In genomic region chr7:99380491-99381213, GRCm38 (mm10) we compare ENCODE assay signal across 8 mouse cellular contexts. TPM values are rescaled to one million over a fixed set of nuclear protein-coding genes. Genes with fewer than 3 reads are reported as not detected.
DNase-seq lines count a peak whose midpoint lies in the region; ATAC-seq and TF ChIP-seq lines count a peak whose summit lies in the region.

No protein-coding gene starts in this region.

- H3K27ac ChIP-seq in heart, embryonic 12.5 days (ENCODE audit: poor library complexity, severe bottlenecking), result peak overlapping the region; percentile 90
- H3K27ac ChIP-seq in hindbrain, embryonic 13.5 days, result peak overlapping the region; percentile 99
- H3K27ac ChIP-seq in liver, embryonic 14.5 days, result no peak overlapping the region

- under 1% methylated on average over 24 of the region's 24 CpGs for WGBS in heart, embryonic 12.5 days
- WGBS in hindbrain, embryonic 13.5 days, result under 1% methylated on average over 24 of the region's 24 CpGs
- 1% methylated on average over 24 of the region's 24 CpGs for WGBS in liver, embryonic 14.5 days (ENCODE audit: insufficient replicate concordance)

- no peaks in the 10 kb centered on the region for H3K27me3 ChIP-seq in heart, embryonic 12.5 days (replicated peaks)
- no peaks in the 10 kb centered on the region for H3K27me3 ChIP-seq in hindbrain, embryonic 13.5 days
- H3K27me3 ChIP-seq in liver, embryonic 14.5 days (ENCODE audit: control insufficient read depth, insufficient read depth, low read length), result peaks cover 15% of the 10 kb centered on the region

- ATAC-seq in heart, embryonic 12.5 days (ENCODE audit: insufficient number of reproducible peaks, low FRiP score), result peak; percentile 54
- ATAC-seq in hindbrain, embryonic 13.5 days (ENCODE audit: low FRiP score), result peak; percentile 25
- peak; percentile 59 for ATAC-seq in liver, embryonic 14.5 days (ENCODE audit: insufficient read depth)

- peaks cover 56% of the 10 kb centered on the region for H3K4me1 ChIP-seq in heart, embryonic 12.5 days (replicated peaks)
- H3K4me1 ChIP-seq in hindbrain, embryonic 13.5 days (replicated peaks), result peaks cover 63% of the 10 kb centered on the region
- H3K4me1 ChIP-seq in liver, embryonic 14.5 days (replicated peaks; ENCODE audit: control insufficient read depth in 2 of 2, insufficient read depth in 2 of 2, low read length in 1 of 2), result peaks cover 3 to 5% of the 10 kb centered on the region in 2 experiments

- no peak for TF ChIP-seq EP300 in liver, embryonic 14.5 days (IDR thresholded peaks at IDR 0.05; ENCODE audit: low read depth)

- H3K9ac ChIP-seq in heart, embryonic 12.5 days, result peak overlapping the region; percentile 69
- peak overlapping the region; percentile 92 for H3K9ac ChIP-seq in hindbrain, embryonic 13.5 days
- peak overlapping the region; percentile 47 for H3K9ac ChIP-seq in liver, embryonic 14.5 days (replicated peaks)

- no peaks in the 10 kb centered on the region; the same call in 1 of the 2 replicates for H3K9me3 ChIP-seq in heart, embryonic 12.5 days (replicated peaks)
- H3K9me3 ChIP-seq in hindbrain, embryonic 13.5 days, result no peaks in the 10 kb centered on the region
- no peaks in the 10 kb centered on the region for H3K9me3 ChIP-seq in liver, embryonic 14.5 days (ENCODE audit: control insufficient read depth, low read length)

- H3K36me3 ChIP-seq in heart, embryonic 12.5 days, result no peaks in the 10 kb centered on the region
- H3K36me3 ChIP-seq in hindbrain, embryonic 13.5 days, result no peaks in the 10 kb centered on the region
- H3K36me3 ChIP-seq in liver, embryonic 14.5 days (replicated peaks; ENCODE audit: control insufficient read depth, insufficient read depth, low read depth), result no peaks in the 10 kb centered on the region

- DNase-seq in heart, adult 8-10 months (ENCODE audit: low spot score), result no peak
- peak; percentile 25 for DNase-seq in MEL-GATA-1-ER (ENCODE audit: extremely low read depth, low read depth)
- DNase-seq in embryo, embryonic 11.5 days (ENCODE audit: low read depth, low spot score), result peak; percentile 64
- DNase-seq in liver, embryonic 14.5 days (ENCODE audit: low read depth in 3 of 3, low spot score in 3 of 3), result no peak
- DNase-seq in retina, postnatal 1 day, result peak; percentile 83
- no peak for DNase-seq in ovary, postnatal 36 days (ENCODE audit: low spot score)

- H3K4me3 ChIP-seq in heart, embryonic 12.5 days, result peak overlapping the region; percentile 79
- peak overlapping the region; percentile 85 for H3K4me3 ChIP-seq in hindbrain, embryonic 13.5 days
- peak overlapping the region; percentile 46 to 54 for H3K4me3 ChIP-seq in liver, embryonic 14.5 days (ENCODE audit: insufficient read depth in 1 of 2, low read depth in 2 of 2, low read length in 2 of 2)

- TF ChIP-seq CTCF in liver, embryonic 14.5 days (IDR thresholded peaks at IDR 0.05; ENCODE audit: low read depth), result peak; percentile 38

- H3K4me2 ChIP-seq in heart, embryonic 12.5 days, result peak overlapping the region; percentile 79
- H3K4me2 ChIP-seq in hindbrain, embryonic 13.5 days, result peak overlapping the region; percentile 94
- peak overlapping the region; percentile 80 for H3K4me2 ChIP-seq in liver, embryonic 14.5 days (ENCODE audit: low read depth)

RNA-seq across cellular contexts. Expression of gene Gdpd5, which starts 0.6 kb away (rescaled TPM):
- polyA plus RNA-seq in heart, embryonic 12.5 days (2016; fragmentation: Nextera tagmentation; extraction: Ambion mirVana), result 28.5 and 28.8 TPM in 2 replicates
- 10 to 100 TPM; 19.7 to 30.7 (median 24.3) TPM for total RNA-seq in heart, adult 8-10 months (2022)
- 53.2 and 55.3 TPM in 2 replicates for polyA plus RNA-seq in hindbrain, embryonic 13.5 days (2015; fragmentation: Nextera tagmentation; extraction: Ambion mirVana)
- polyA plus RNA-seq in liver, embryonic 14.5 days (2012; rRNA removed), result 0.81 and 0.90 TPM in 2 replicates
- polyA plus RNA-seq in liver, embryonic 14.5 days (2014; fragmentation: Nextera tagmentation; extraction: Ambion mirVana), result 0.85 and 0.94 TPM in 2 replicates

RNA-seq across cellular contexts. Expression of gene Serpinh1, which starts 27.6 kb away (rescaled TPM):
- polyA plus RNA-seq in heart, embryonic 12.5 days (2016; fragmentation: Nextera tagmentation; extraction: Ambion mirVana), result 1,302 and 1,316 TPM in 2 replicates
- total RNA-seq in heart, adult 8-10 months (2022), result 100 to 1,000 TPM; 129 to 268 (median 205) TPM
- 394 and 407 TPM in 2 replicates for polyA plus RNA-seq in hindbrain, embryonic 13.5 days (2015; fragmentation: Nextera tagmentation; extraction: Ambion mirVana)
- 34.5 and 34.9 TPM in 2 replicates for polyA plus RNA-seq in liver, embryonic 14.5 days (2012; rRNA removed)
- 23.3 and 23.4 TPM in 2 replicates for polyA plus RNA-seq in liver, embryonic 14.5 days (2014; fragmentation: Nextera tagmentation; extraction: Ambion mirVana)

Comparison
In these comparisons a context has a peak if more than half of its experiments do, and no peak if none do; other contexts are left out.
1. DNase-seq: peak in MEL-GATA-1-ER (single experiment), embryo, embryonic 11.5 days (single experiment) and retina, postnatal 1 day (single experiment); none in heart, adult 8-10 months (single experiment), liver, embryonic 14.5 days (0 of 3) and ovary, postnatal 36 days (single experiment).
2. RNA of gene Gdpd5, which starts 0.6 kb away (polyA plus RNA-seq): 53.2 to 55.3 TPM in hindbrain, embryonic 13.5 days and 28.5 to 28.8 TPM in heart, embryonic 12.5 days; 0.81 to 0.94 TPM in liver, embryonic 14.5 days; every median in the first group is over 10 times any median in the second.
3. RNA of gene Serpinh1, which starts 27.6 kb away (polyA plus RNA-seq): 1,302 to 1,316 TPM in heart, embryonic 12.5 days and 394 to 407 TPM in hindbrain, embryonic 13.5 days; 23.3 to 34.9 TPM in liver, embryonic 14.5 days; every median in the first group is over 10 times any median in the second.
4. Peak in every context shown above with its lines, with median percentiles within 50 percentile points of each other: ATAC-seq, H3K4me2 ChIP-seq, H3K4me3 ChIP-seq and H3K9ac ChIP-seq.